Mouse (Mus musculus): ENCODE results near the gene Npsr1. TPM values are rescaled to one million over a fixed set of nuclear protein-coding genes. Genes with fewer than 3 reads are reported as not detected.

Gene Npsr1
- polyA plus RNA-seq, 1 experiment from 2014 or later, result not detected

GRCm38 (mm10) chr9:24291385-24291784, 193.6 kb downstream of the Npsr1 start:
- no peak overlapping the region for H3K9ac ChIP-seq (replicated peaks; ENCODE audit: low read depth)
- ATAC-seq (no peak), DNase-seq (ENCODE audit: low spot score) (peak; percentile 44)
- H3K27ac ChIP-seq (ENCODE audit: low read length), result no peak overlapping the region
- TF ChIP-seq CTCF (IDR thresholded peaks at IDR 0.05) (no peak), EP300 (IDR thresholded peaks at IDR 0.05) (no peak)
- H3K4me1 ChIP-seq (ENCODE audit: insufficient read depth, low read depth, low read length), result no peaks in the 10 kb centered on the region
- H3K4me2 ChIP-seq (replicated peaks; ENCODE audit: low read depth, low read length), result no peak overlapping the region
- no peaks in the 10 kb centered on the region for H3K36me3 ChIP-seq (ENCODE audit: insufficient read depth, low read length)
- H3K27me3 ChIP-seq (replicated peaks; ENCODE audit: insufficient read depth, low read length), result no peaks in the 10 kb centered on the region
- WGBS, result 23% methylated on average over 6 of the region's 6 CpGs
- no peak overlapping the region for H3K4me3 ChIP-seq (ENCODE audit: low read depth, low read length)
- H3K9me3 ChIP-seq (ENCODE audit: low read length), result no peaks in the 10 kb centered on the region

- no peaks in the 10 kb centered on the region for H3K27me3 ChIP-seq (replicated peaks; ENCODE audit: insufficient read depth, low read length)
- ATAC-seq, result no peak
- DNase-seq (ENCODE audit: low spot score), result no peak
- no peaks in the 10 kb centered on the region for H3K4me1 ChIP-seq (ENCODE audit: insufficient read depth, low read depth, low read length)
- no peaks in the 10 kb centered on the region for H3K9me3 ChIP-seq (ENCODE audit: low read length)
- no peak for TF ChIP-seq EP300 (IDR thresholded peaks at IDR 0.05)
- TF ChIP-seq CTCF (IDR thresholded peaks at IDR 0.05), result no peak
- no peak overlapping the region for H3K4me3 ChIP-seq (ENCODE audit: low read depth, low read length)
- no peak overlapping the region for H3K27ac ChIP-seq (ENCODE audit: low read length)
- H3K4me2 ChIP-seq (replicated peaks; ENCODE audit: low read depth, low read length), result no peak overlapping the region
- 66% methylated on average over 12 of the region's 12 CpGs for WGBS
- H3K36me3 ChIP-seq (ENCODE audit: insufficient read depth, low read length), result no peaks in the 10 kb centered on the region
- H3K9ac ChIP-seq (replicated peaks; ENCODE audit: low read depth), result no peak overlapping the region
Measured at GRCm38 (mm10) chr9:24293252-24293959, 195.6 kb downstream of the Npsr1 start.

- no peak overlapping the region for H3K4me2 ChIP-seq (replicated peaks; ENCODE audit: low read depth, low read length)
- H3K9ac ChIP-seq (replicated peaks; ENCODE audit: low read depth), result no peak overlapping the region
- H3K27me3 ChIP-seq (replicated peaks; ENCODE audit: insufficient read depth, low read length), result no peaks in the 10 kb centered on the region
- H3K27ac ChIP-seq (ENCODE audit: low read length), result no peak overlapping the region
- 78% methylated on average over 6 of the region's 6 CpGs for WGBS
- TF ChIP-seq EP300 (IDR thresholded peaks at IDR 0.05) (no peak), CTCF (IDR thresholded peaks at IDR 0.05) (no peak)
- no peaks in the 10 kb centered on the region for H3K36me3 ChIP-seq (ENCODE audit: insufficient read depth, low read length)
- ATAC-seq (no peak), DNase-seq (ENCODE audit: low spot score) (no peak)
- H3K9me3 ChIP-seq (ENCODE audit: low read length), result no peaks in the 10 kb centered on the region
- H3K4me3 ChIP-seq (ENCODE audit: low read depth, low read length), result no peak overlapping the region
- H3K4me1 ChIP-seq (ENCODE audit: insufficient read depth, low read depth, low read length), result no peaks in the 10 kb centered on the region
Measured at GRCm38 (mm10) chr9:24302906-24303305, 205.1 kb downstream of the Npsr1 start.

GRCm38 (mm10) chr9:24306990-24307389, 209.2 kb downstream of the Npsr1 start:
- TF ChIP-seq EP300 (IDR thresholded peaks at IDR 0.05), result no peak
- TF ChIP-seq CTCF (IDR thresholded peaks at IDR 0.05), result no peak
- no peaks in the 10 kb centered on the region for H3K4me1 ChIP-seq (ENCODE audit: insufficient read depth, low read depth, low read length)
- no peak overlapping the region for H3K27ac ChIP-seq (ENCODE audit: low read length)
- 40% methylated on average over 5 of the region's 5 CpGs for WGBS
- no peak overlapping the region for H3K4me2 ChIP-seq (replicated peaks; ENCODE audit: low read depth, low read length)
- no peak for DNase-seq (ENCODE audit: low spot score)
- H3K9ac ChIP-seq (replicated peaks; ENCODE audit: low read depth), result no peak overlapping the region
- no peaks in the 10 kb centered on the region for H3K36me3 ChIP-seq (ENCODE audit: insufficient read depth, low read length)
- ATAC-seq, result no peak
- H3K27me3 ChIP-seq (replicated peaks; ENCODE audit: insufficient read depth, low read length), result no peaks in the 10 kb centered on the region
- no peak overlapping the region for H3K4me3 ChIP-seq (ENCODE audit: low read depth, low read length)
- no peaks in the 10 kb centered on the region for H3K9me3 ChIP-seq (ENCODE audit: low read length)

- Histone ChIP-seq H3K9ac (replicated peaks; ENCODE audit: low read depth) (no peak overlapping the region), H3K4me2 (replicated peaks; ENCODE audit: low read depth, low read length) (no peak overlapping the region), H3K27me3 (replicated peaks; ENCODE audit: insufficient read depth, low read length) (no peaks in the 10 kb centered on the region), H3K36me3 (ENCODE audit: insufficient read depth, low read length) (no peaks in the 10 kb centered on the region), H3K9me3 (ENCODE audit: low read length) (no peaks in the 10 kb centered on the region), H3K27ac (ENCODE audit: low read length) (no peak overlapping the region), H3K4me3 (ENCODE audit: low read depth, low read length) (no peak overlapping the region), H3K4me1 (ENCODE audit: insufficient read depth, low read depth, low read length) (no peaks in the 10 kb centered on the region)
- WGBS, result 38% methylated on average over 3 of the region's 3 CpGs
- TF ChIP-seq EP300 (IDR thresholded peaks at IDR 0.05) (no peak), CTCF (IDR thresholded peaks at IDR 0.05) (no peak)
- ATAC-seq (no peak), DNase-seq (ENCODE audit: low spot score) (no peak)
Measured at GRCm38 (mm10) chr9:24307400-24307799, 209.6 kb downstream of the Npsr1 start.

- Histone ChIP-seq H3K36me3 (ENCODE audit: insufficient read depth, low read length) (no peaks in the 10 kb centered on the region), H3K9ac (replicated peaks; ENCODE audit: low read depth) (no peak overlapping the region), H3K4me3 (ENCODE audit: low read depth, low read length) (no peak overlapping the region), H3K27ac (ENCODE audit: low read length) (no peak overlapping the region), H3K4me1 (ENCODE audit: insufficient read depth, low read depth, low read length) (no peaks in the 10 kb centered on the region), H3K9me3 (ENCODE audit: low read length) (no peaks in the 10 kb centered on the region), H3K4me2 (replicated peaks; ENCODE audit: low read depth, low read length) (no peak overlapping the region), H3K27me3 (replicated peaks; ENCODE audit: insufficient read depth, low read length) (no peaks in the 10 kb centered on the region)
- 92% methylated on average over 2 of the region's 2 CpGs for WGBS
- DNase-seq (ENCODE audit: low spot score), result no peak
- ATAC-seq, result no peak
- no peak for TF ChIP-seq EP300 (IDR thresholded peaks at IDR 0.05)
- TF ChIP-seq CTCF (IDR thresholded peaks at IDR 0.05), result no peak
Measured at GRCm38 (mm10) chr9:24315835-24316234, 218.0 kb downstream of the Npsr1 start.

Measured in lung, postnatal 0 days (tissue).